Mouse (Mus musculus) hindbrain, embryonic 13.5 days (tissue): Measurements from ENCODE around the gene Trmt10c. TPM values are rescaled to one million over a fixed set of nuclear protein-coding genes. Genes with fewer than 3 reads are reported as not detected.
"Not testable (repeated sequence)": the region's sequence is repeated elsewhere in the genome, so short reads cannot be mapped to it uniquely, and the experiment has no call there.

Experiments
- ATAC-seq: fragments of 200-750 bp; cut with Nextera tagmentation; 2 replicates; pipeline ENCODE4 v1.8.0; 2017; ENCODE audit warnings: moderate TSS enrichment; ENCODE audit not compliant: low FRiP score
- H3K27ac ChIP-seq: fragments of 300-500 bp; sonication (generic); 2 replicates; pipeline ENCODE4 v1.5.1; 2015; ENCODE audit warnings: inconsistent platforms, mild to moderate bottlenecking, moderate library complexity
- H3K27me3 ChIP-seq: fragments of 300-500 bp; sonication (generic); 2 replicates; pipeline ENCODE4 v1.6.1; 2015; ENCODE audit warnings: mild to moderate bottlenecking, inconsistent platforms
- H3K36me3 ChIP-seq: fragments of 300-500 bp; sonication (generic); 2 replicates; pipeline ENCODE4 v1.6.1; 2015; ENCODE audit warnings: mild to moderate bottlenecking, inconsistent platforms
- H3K4me1 ChIP-seq: fragments of 300-500 bp; sonication (generic); replicated peaks from 2 replicates; pipeline ENCODE4 v1.6.1; 2015; ENCODE audit warnings: inconsistent platforms
- H3K4me2 ChIP-seq: fragments of 300-500 bp; sonication (generic); 2 replicates; pipeline ENCODE4 v1.6.1; 2015; ENCODE audit warnings: inconsistent platforms, mild to moderate bottlenecking, moderate library complexity
- H3K4me3 ChIP-seq: fragments of 300-500 bp; sonication (generic); 2 replicates; pipeline ENCODE4 v1.5.1; 2015; ENCODE audit warnings: mild to moderate bottlenecking, inconsistent platforms
- H3K9ac ChIP-seq: fragments of 300-500 bp; sonication (generic); 2 replicates; pipeline ENCODE4 v1.6.1; 2015; ENCODE audit warnings: mild to moderate bottlenecking, inconsistent platforms
- H3K9me3 ChIP-seq: fragments of 300-500 bp; sonication (generic); 2 replicates; pipeline ENCODE4 v1.6.1; 2016; ENCODE audit warnings: inconsistent platforms
- WGBS: fragments of 180-500 bp; shearing (Covaris S2); methylation state at CpG from one replicate; pipeline ENCODE4 v1.1.7; 2015; 5-methylcytosine and 5-hydroxymethylcytosine counted together
- polyA plus RNA-seq: library from polyadenylated mRNA; unstranded; fragments of >200 nt; fragmentation: Nextera tagmentation; extraction: Ambion mirVana; gene quantifications from 2 replicates; pipeline ENCODE4 v1.2.1, GENCODE M21; 2015

Gene Trmt10c
- polyA plus RNA-seq: 20.4 and 22.3 TPM in 2 replicates

DNA sequence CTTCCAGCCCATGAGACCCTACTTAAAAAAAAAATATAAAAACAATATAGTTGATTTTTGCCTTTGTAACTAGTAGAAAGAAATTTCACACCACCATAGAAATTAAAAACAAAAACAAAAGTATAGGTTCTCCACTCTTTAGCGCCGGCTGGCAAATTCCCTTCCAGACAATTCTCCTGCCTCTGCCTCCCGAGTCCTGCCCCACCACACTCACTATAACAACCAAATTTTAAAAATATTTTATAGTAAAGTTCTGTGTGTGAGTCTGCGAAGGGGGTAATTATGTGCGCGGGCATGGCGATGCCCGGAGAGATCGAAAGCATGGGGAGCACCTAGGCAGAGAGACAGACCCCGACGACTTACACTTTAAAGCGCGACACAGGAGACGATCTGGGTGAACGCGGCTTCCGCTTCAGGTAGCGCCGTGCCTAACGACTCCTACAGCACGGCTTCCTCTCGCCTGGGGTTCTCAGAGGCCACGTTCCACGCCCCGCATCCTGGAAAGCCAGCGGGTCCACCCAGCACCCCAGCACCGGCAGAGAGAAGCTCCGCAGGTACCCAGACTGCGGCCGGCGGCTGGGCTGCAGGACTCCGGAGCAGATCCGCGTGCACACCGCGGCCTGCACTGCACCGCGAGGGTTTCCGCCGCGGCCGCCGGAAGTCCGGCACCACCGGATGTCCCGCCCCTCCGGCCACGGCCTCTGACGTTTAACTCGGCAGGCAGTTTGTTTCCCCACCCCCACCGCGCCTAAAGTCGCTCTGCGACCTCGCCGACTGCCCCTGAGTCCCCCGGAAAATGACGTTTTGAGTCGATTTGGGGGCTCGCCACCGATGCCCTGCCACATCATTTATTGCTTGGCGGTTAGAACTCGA is at the start of gene Trmt10c:
TSS of gene Trmt10c (minus strand) at position 682 of the 873 bp plus-strand sequence.
- under 1% methylated on average over 63 of the region's 63 CpGs for WGBS
- Histone ChIP-seq H3K4me1 (peaks cover 20% of the 10 kb centered on the region), H3K4me2 (peak within 1 kb of the TSS; percentile 68), H3K9me3 (no peaks in the 10 kb centered on the region), H3K36me3 (peaks cover 16% of the 10 kb centered on the region), H3K4me3 (peak within 1 kb of the TSS; percentile 87), H3K9ac (peak within 1 kb of the TSS; percentile 85), H3K27me3 (no peaks in the 10 kb centered on the region), H3K27ac (peak within 1 kb of the TSS; percentile 94)
- ATAC-seq: peak; percentile 99

DNA sequence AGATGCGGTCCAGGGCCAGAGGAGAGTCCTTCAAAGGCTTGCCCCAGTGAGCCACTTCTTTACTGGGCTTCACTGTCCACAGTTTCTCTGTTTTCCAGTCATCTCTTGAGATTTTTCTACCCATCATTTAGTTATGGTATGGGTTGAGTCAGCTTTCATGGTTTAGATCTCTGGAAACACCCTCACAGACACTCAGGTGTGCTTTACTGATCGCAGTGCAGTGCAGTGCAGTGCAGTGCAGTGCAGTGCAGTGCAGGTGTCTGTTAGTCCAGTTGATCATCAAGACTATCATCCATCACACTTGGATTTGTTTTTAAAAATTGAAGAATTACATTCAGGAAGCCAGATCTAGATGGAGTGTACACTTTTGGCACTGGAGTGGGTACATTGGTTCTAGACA is 48.7 kb upstream of the Trmt10c start:
- 99% methylated on average over 2 of the region's 2 CpGs for WGBS
- no peak for ATAC-seq
- H3K36me3 ChIP-seq: peaks cover 29% of the 10 kb centered on the region
- H3K27me3 ChIP-seq: no peaks in the 10 kb centered on the region
- H3K4me3 ChIP-seq: no peak overlapping the region
- no peak overlapping the region for H3K4me2 ChIP-seq
- no peaks in the 10 kb centered on the region for H3K4me1 ChIP-seq
- H3K9ac ChIP-seq: no peak overlapping the region
- H3K27ac ChIP-seq: no peak overlapping the region
- no peaks in the 10 kb centered on the region for H3K9me3 ChIP-seq

GRCm38 (mm10) chr16:56081691-56082090 is 44.1 kb upstream of the Trmt10c start:
- no peaks in the 10 kb centered on the region for H3K27me3 ChIP-seq
- H3K4me1 ChIP-seq: peaks cover 8% of the 10 kb centered on the region
- no peak for ATAC-seq
- H3K9ac ChIP-seq: no peak overlapping the region
- WGBS: 89% methylated on average over 4 of the region's 4 CpGs
- no peak overlapping the region for H3K4me3 ChIP-seq
- no peaks in the 10 kb centered on the region for H3K9me3 ChIP-seq
- H3K36me3 ChIP-seq: peaks cover 9% of the 10 kb centered on the region
- H3K4me2 ChIP-seq: no peak overlapping the region
- H3K27ac ChIP-seq: no peak overlapping the region

- H3K27ac ChIP-seq: no peak overlapping the region
- H3K4me3 ChIP-seq: no peak overlapping the region
- no peak overlapping the region for H3K4me2 ChIP-seq
- peaks cover 9% of the 10 kb centered on the region for H3K36me3 ChIP-seq
- H3K27me3 ChIP-seq: no peaks in the 10 kb centered on the region
- peaks cover 17% of the 10 kb centered on the region for H3K4me1 ChIP-seq
- H3K9ac ChIP-seq: no peak overlapping the region
- 98% methylated on average over 1 of the region's 1 CpGs for WGBS
- H3K9me3 ChIP-seq: no peaks in the 10 kb centered on the region
- no peak for ATAC-seq
Observed at GRCm38 (mm10) chr16:56079419-56079818, 41.8 kb upstream of the Trmt10c start.

DNA sequence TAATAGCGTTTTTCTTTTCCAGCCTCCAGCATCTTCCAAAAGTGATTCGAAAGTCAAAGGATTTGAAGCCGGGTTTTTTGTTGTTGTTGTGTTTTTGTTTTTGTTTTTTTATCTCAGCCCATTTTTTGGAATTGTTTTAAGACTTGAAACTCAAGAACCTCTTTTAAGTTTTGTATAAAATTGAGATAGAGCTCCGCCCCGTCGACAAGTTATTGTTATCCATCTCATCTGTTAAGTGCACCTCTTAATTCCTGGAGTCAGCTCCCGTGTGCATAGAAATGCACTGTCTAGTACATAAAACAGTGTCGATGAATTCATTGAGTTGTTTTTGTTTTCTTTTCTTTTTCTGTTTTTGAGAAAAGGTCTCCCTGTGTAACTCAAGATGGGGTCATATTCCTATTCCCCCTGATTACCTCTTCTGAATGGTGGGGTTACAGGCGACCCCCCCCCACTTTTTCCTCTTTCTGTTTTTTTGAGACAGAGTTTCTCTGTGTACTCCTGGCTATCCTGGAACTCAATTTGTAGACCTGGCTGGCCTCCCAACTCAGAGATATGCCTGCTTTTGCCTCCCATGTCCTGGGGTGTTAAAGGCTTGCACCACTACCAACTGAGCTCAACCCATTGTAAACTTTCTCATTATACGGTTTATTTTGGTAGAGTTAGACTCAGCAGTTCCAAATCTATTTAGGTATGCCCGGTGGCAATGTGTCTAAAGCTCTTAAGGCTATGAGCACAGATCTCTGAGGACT is 38.7 kb upstream of the Trmt10c start:
- peak overlapping the region; percentile 88 for H3K9ac ChIP-seq
- 10% methylated on average over 11 of the region's 11 CpGs for WGBS
- peaks cover 17% of the 10 kb centered on the region for H3K4me1 ChIP-seq
- H3K4me3 ChIP-seq: peak overlapping the region; percentile 74
- peak overlapping the region; percentile 98 for H3K27ac ChIP-seq
- no peak for ATAC-seq
- no peaks in the 10 kb centered on the region for H3K9me3 ChIP-seq
- H3K4me2 ChIP-seq: peak overlapping the region; percentile 67
- H3K27me3 ChIP-seq: no peaks in the 10 kb centered on the region
- H3K36me3 ChIP-seq: no peaks in the 10 kb centered on the region

DNA sequence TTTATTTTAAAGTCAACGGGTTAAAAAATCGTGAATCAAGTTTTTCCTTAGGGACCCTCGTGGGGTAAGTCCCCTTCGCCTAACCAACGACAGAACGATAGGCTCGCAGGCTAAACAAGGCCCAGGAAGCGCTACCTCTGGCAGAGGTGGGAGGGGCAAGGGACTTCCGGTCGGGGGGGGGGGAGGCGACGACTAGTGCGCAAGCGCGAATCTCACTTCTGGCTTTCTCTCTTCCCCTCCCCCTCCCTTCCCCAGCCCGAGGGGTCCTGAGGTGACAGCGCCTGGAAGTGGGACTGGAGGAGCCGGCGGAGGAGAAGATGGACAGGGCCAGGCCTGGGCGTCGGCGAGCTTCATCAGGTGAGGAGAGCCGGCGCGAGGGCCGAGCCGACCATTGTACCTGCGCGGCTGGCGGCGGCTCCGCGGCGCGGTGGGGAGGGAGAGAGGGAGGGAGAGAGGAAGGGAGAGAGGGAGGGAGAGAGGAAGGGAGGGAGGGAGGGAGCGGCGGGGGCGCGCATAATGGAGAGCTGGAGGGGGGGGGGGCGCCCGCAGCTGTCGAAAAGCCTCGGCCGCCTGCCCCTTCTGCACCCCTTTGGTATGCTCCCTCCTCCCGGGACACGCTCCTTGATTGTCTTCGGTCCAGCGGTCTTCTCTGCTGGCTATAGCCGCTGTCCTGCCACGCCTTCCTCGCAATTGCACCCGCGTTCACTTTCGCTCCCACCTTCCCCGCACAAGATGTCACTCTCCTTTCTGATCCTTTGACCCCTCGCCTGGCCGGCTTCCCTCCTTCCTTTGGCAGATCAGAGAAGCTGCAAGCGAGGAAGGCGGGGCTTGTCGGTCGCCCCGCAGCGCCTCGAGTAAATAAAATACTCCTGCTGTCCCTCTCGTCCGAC is 37.8 kb upstream of the Trmt10c start:
- Histone ChIP-seq H3K27me3 (no peaks in the 10 kb centered on the region), H3K9me3 (no peaks in the 10 kb centered on the region), H3K4me3 (peak overlapping the region; percentile 74), H3K4me1 (peaks cover 17% of the 10 kb centered on the region), H3K27ac (peak overlapping the region; percentile 98), H3K9ac (peak overlapping the region; percentile 88), H3K4me2 (peak overlapping the region; percentile 67), H3K36me3 (no peaks in the 10 kb centered on the region)
- ATAC-seq: peak; percentile 93
- under 1% methylated on average over 37 of the region's 66 CpGs for WGBS

DNA sequence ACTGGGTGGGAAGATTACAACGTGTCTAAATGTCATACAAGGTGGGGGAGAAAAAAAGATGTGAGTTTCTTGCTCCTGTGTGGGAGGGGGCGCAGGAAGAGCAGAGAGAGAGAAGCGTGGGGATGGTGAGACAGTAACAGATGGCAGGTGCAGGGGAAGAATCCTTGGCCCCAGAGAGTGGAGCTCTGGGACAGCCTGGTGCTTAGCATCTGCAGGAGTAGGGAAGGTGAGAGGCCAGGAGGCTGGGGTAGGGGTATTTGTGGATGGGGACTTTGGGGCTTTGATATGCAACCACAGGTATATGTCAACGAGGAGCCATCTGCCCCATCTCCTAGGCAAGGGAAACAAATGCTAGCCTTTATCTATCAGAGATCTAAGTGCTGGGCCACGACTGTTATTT is 36.9 kb upstream of the Trmt10c start:
- Histone ChIP-seq H3K9ac (0 out of 2 replicates have a peak overlapping the region, but pooled peaks have one; percentile 15), H3K36me3 (no peaks in the 10 kb centered on the region), H3K4me3 (no peak overlapping the region), H3K4me2 (peak overlapping the region; percentile 37; the same call in 1 of the 2 replicates), H3K27me3 (no peaks in the 10 kb centered on the region), H3K9me3 (no peaks in the 10 kb centered on the region), H3K27ac (peak overlapping the region; percentile 98), H3K4me1 (peaks cover 17% of the 10 kb centered on the region)
- 87% methylated on average over 5 of the region's 5 CpGs for WGBS
- ATAC-seq: peak; percentile 12; the same call in 1 of the 2 replicates

DNA sequence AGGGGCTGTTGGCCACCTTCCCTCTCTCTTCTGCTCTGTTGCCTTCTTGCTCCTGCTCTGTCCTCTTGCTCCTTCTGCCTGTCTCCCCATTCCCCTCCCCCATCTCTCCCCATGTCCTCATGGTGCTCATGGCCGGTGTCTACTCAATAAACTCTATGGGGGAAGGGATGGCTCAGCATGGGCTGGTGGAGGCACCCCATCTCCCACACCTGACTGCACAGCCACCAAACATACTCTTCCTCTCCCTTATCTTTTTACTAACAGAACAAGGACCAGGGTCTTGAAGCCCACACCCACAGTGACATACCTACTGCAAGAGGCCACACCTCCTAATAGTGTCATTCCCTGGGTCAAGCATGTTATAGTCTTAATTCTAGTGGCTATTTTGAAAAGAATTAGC is 36.5 kb upstream of the Trmt10c start:
- Histone ChIP-seq H3K27ac (no peak overlapping the region), H3K4me2 (no peak overlapping the region), H3K36me3 (no peaks in the 10 kb centered on the region), H3K27me3 (no peaks in the 10 kb centered on the region), H3K4me1 (peaks cover 17% of the 10 kb centered on the region), H3K9ac (0 out of 2 replicates have a peak overlapping the region, but pooled peaks have one; percentile 15), H3K4me3 (no peak overlapping the region), H3K9me3 (no peaks in the 10 kb centered on the region)
- 96% methylated on average over 1 of the region's 1 CpGs for WGBS
- peak; percentile 8 for ATAC-seq

GRCm38 (mm10) chr16:56073150-56073549 is 35.5 kb upstream of the Trmt10c start:
- H3K9me3 ChIP-seq, ATAC-seq, H3K27me3 ChIP-seq, H3K4me2 ChIP-seq, H3K4me3 ChIP-seq, H3K9ac ChIP-seq, H3K27ac ChIP-seq, H3K36me3 ChIP-seq: not testable (repeated sequence)
- H3K4me1 ChIP-seq: peaks cover 17% of the 10 kb centered on the region
- WGBS: 94% methylated on average over 6 of the region's 6 CpGs

DNA sequence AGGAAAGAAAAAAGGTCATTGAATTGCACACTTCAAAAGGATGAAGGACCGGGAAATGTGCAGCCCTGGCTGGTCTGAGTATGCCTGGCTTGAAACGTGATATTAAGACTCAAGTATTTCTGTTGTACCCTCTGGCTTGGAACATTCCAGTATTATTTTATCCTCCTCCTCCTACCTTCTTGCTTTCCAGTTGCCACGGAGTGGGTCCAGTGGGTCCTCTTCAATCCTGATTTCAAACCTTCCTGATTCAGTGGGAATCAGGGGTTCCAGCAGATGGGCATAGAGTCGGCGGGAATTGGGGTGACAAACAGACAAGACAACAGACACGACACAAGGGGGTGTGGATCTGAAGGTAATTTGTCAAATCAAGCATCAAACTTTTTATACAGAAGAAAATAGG is 34.9 kb upstream of the Trmt10c start:
- no peak overlapping the region for H3K27ac ChIP-seq
- no peak overlapping the region for H3K4me3 ChIP-seq
- peaks cover 17% of the 10 kb centered on the region for H3K4me1 ChIP-seq
- H3K27me3 ChIP-seq: no peaks in the 10 kb centered on the region
- no peaks in the 10 kb centered on the region for H3K9me3 ChIP-seq
- no peak overlapping the region for H3K9ac ChIP-seq
- 83% methylated on average over 6 of the region's 6 CpGs for WGBS
- no peak overlapping the region for H3K4me2 ChIP-seq
- H3K36me3 ChIP-seq: no peaks in the 10 kb centered on the region
- ATAC-seq: no peak

DNA sequence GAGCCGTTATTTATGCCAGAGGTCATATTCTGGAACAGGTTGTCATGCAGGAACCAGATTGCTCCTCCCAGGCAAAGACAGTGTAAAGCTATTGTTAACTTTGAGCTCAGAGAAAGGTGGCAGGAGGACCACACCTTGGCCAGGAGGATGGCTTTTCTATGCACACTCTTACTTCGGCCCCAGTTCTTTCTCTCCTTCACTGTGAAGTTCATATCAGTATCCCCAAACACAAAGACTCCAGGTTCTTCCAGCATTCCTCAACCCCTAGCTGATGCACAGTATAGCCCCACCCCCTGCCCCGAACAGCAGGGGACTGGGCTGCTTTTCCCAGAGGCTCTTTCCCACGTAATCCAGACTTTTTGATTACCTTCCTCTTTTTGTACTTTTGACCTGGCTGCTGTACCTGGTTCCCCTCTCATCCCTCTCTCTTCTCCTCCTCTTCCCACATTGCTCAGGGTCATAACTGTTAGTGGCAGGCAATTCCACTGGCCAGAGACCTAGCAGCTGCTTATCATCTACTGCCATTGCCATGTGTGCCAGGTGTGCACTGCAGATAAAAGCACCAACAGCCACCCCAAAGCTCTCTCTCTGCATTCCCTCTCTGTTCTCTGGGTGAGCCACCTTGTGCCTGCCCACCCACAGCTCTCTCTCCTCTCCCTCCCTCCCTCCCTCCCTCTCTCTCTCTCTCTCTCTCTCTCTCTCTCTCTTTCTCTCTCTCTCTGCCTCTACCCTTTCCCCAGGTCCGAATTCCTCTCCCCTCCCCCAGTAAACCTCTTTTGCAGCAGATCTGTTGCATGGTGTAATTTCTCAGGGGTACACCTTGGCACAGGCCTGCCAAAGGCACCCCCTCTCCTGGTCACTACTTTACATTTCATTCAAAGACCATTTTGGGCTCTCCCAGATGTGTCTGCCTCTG is 34.0 kb upstream of the Trmt10c start:
- no peaks in the 10 kb centered on the region for H3K9me3 ChIP-seq
- no peak overlapping the region for H3K4me3 ChIP-seq
- no peak overlapping the region for H3K4me2 ChIP-seq
- H3K27me3 ChIP-seq: no peaks in the 10 kb centered on the region
- no peak overlapping the region for H3K27ac ChIP-seq
- no peaks in the 10 kb centered on the region for H3K36me3 ChIP-seq
- H3K9ac ChIP-seq: no peak overlapping the region
- 46% methylated on average over 5 of the region's 5 CpGs for WGBS
- no peak for ATAC-seq
- H3K4me1 ChIP-seq: peaks cover 8% of the 10 kb centered on the region
